Mouse (Mus musculus) ES-Bruce4 (cell line): ENCODE results near the gene Rac1. TPM values are rescaled to one million over a fixed set of nuclear protein-coding genes. Genes with fewer than 3 reads are reported as not detected.

Source experiments
- H3K27ac ChIP-seq: 2 replicates; pipeline ENCODE4 v1.5.1; 2012; ENCODE audit warnings: low read length, inconsistent platforms; ENCODE audit not compliant: insufficient read depth
- H3K27me3 ChIP-seq: 2 replicates; pipeline ENCODE4 v1.6.1; 2012; ENCODE audit warnings: mild to moderate bottlenecking, low read length, inconsistent platforms; ENCODE audit not compliant: control insufficient read depth, poor library complexity, insufficient read depth, severe bottlenecking
- H3K36me3 ChIP-seq: 2 replicates; pipeline ENCODE4 v1.6.1; 2012; ENCODE audit warnings: inconsistent platforms, mild to moderate bottlenecking, low read length, moderate library complexity; ENCODE audit not compliant: control insufficient read depth, poor library complexity, insufficient read depth, severe bottlenecking
- H3K4me1 ChIP-seq: one replicate; pipeline ENCODE4 v1.8.1; 2011; ENCODE audit warnings: low read length; ENCODE audit not compliant: control insufficient read depth, insufficient read depth
- H3K4me3 ChIP-seq: 2 replicates; pipeline ENCODE4 v1.5.1; 2011; ENCODE audit warnings: low read depth, mild to moderate bottlenecking, low read length
- H3K9ac ChIP-seq: 2 replicates; pipeline ENCODE4 v1.6.1; 2012; ENCODE audit warnings: low read depth, mild to moderate bottlenecking, inconsistent platforms; ENCODE audit not compliant: poor library complexity, severe bottlenecking
- H3K9me3 ChIP-seq: replicated peaks from 2 replicates; pipeline ENCODE4 v1.6.1; 2012; ENCODE audit warnings: mild to moderate bottlenecking, low read length, inconsistent platforms; ENCODE audit not compliant: control insufficient read depth, poor library complexity, insufficient read depth, severe bottlenecking
- CTCF ChIP-seq: IDR thresholded peaks from one replicate; pipeline ENCODE4 v1.8.1; 2011; ENCODE audit warnings: low read depth, low read length
- EP300 ChIP-seq: IDR thresholded peaks from 2 replicates; pipeline ENCODE4 v1.6.1; 2011; ENCODE audit warnings: low read depth, low read length; ENCODE audit not compliant: insufficient read depth
- POLR2A ChIP-seq: IDR thresholded peaks from one replicate; pipeline ENCODE4 v1.8.1; 2011; ENCODE audit warnings: low read length; ENCODE audit not compliant: insufficient read depth
- polyA plus RNA-seq: library from polyadenylated mRNA; stranded (reverse); fragments of >200 nt; gene quantifications from 2 replicates; pipeline ENCODE4 v1.2.4, GENCODE M21; 2011; ENCODE audit warnings: low read depth; ENCODE audit not compliant: missing spikeins, insufficient read depth, insufficient read length

Gene Rac1
- polyA plus RNA-seq, 1 experiment, result 278 TPM

GRCm38 (mm10) chr5:143487193-143487592 lies 40.6 kb downstream of the Rac1 start:
- H3K36me3 ChIP-seq, result no peaks in the 10 kb centered on the region
- H3K27me3 ChIP-seq, result no peaks in the 10 kb centered on the region

GRCm38 (mm10) chr5:143484955-143485354 lies 42.9 kb downstream of the Rac1 start:
- Histone ChIP-seq H3K27ac (no peak overlapping the region), H3K4me3 (no peak overlapping the region), H3K9ac (no peak overlapping the region), H3K27me3 (no peaks in the 10 kb centered on the region), H3K9me3 (no peaks in the 10 kb centered on the region), H3K4me1 (no peaks in the 10 kb centered on the region), H3K36me3 (no peaks in the 10 kb centered on the region)
- TF ChIP-seq CTCF, result no peak
- no peak for TF ChIP-seq POLR2A
- no peak for TF ChIP-seq EP300

More at GRCm38 (mm10) chr5:143487193-143487592, 40.6 kb downstream of the Rac1 start:
- no peak overlapping the region for H3K4me3 ChIP-seq
- TF ChIP-seq POLR2A (no peak), EP300 (no peak), CTCF (no peak)
- H3K9ac ChIP-seq, result no peak overlapping the region
- H3K9me3 ChIP-seq, result no peaks in the 10 kb centered on the region
- no peaks in the 10 kb centered on the region for H3K4me1 ChIP-seq
- no peak overlapping the region for H3K27ac ChIP-seq

GRCm38 (mm10) chr5:143477901-143478300 lies 49.9 kb downstream of the Rac1 start:
- H3K36me3 ChIP-seq, result no peaks in the 10 kb centered on the region
- TF ChIP-seq CTCF, result no peak
- no peak for TF ChIP-seq EP300
- TF ChIP-seq POLR2A, result no peak
- H3K9ac ChIP-seq, result no peak overlapping the region
- no peaks in the 10 kb centered on the region for H3K27me3 ChIP-seq
- no peak overlapping the region for H3K27ac ChIP-seq
- H3K4me1 ChIP-seq, result no peaks in the 10 kb centered on the region
- H3K9me3 ChIP-seq, result no peaks in the 10 kb centered on the region
- H3K4me3 ChIP-seq, result no peak overlapping the region

GRCm38 (mm10) chr5:143476013-143476412 lies 51.8 kb downstream of the Rac1 start:
- no peak for TF ChIP-seq EP300
- no peak for TF ChIP-seq POLR2A
- TF ChIP-seq CTCF, result no peak
- H3K9me3 ChIP-seq, result no peaks in the 10 kb centered on the region
- no peaks in the 10 kb centered on the region for H3K36me3 ChIP-seq
- H3K27me3 ChIP-seq, result no peaks in the 10 kb centered on the region
- H3K4me3 ChIP-seq, result no peak overlapping the region
- no peak overlapping the region for H3K27ac ChIP-seq
- H3K4me1 ChIP-seq, result no peaks in the 10 kb centered on the region
- H3K9ac ChIP-seq, result no peak overlapping the region

GRCm38 (mm10) chr5:143475153-143475844 lies 52.5 kb downstream of the Rac1 start:
- no peaks in the 10 kb centered on the region for H3K9me3 ChIP-seq
- no peak overlapping the region for H3K4me3 ChIP-seq
- TF ChIP-seq POLR2A (no peak), CTCF (no peak), EP300 (no peak)
- no peak overlapping the region for H3K27ac ChIP-seq
- no peaks in the 10 kb centered on the region for H3K36me3 ChIP-seq
- no peaks in the 10 kb centered on the region for H3K27me3 ChIP-seq
- no peak overlapping the region for H3K9ac ChIP-seq
- no peaks in the 10 kb centered on the region for H3K4me1 ChIP-seq

GRCm38 (mm10) chr5:143471953-143472618 lies 55.8 kb downstream of the Rac1 start:
- H3K9ac ChIP-seq, result no peak overlapping the region
- H3K27me3 ChIP-seq, result no peaks in the 10 kb centered on the region
- H3K9me3 ChIP-seq, result no peaks in the 10 kb centered on the region
- no peak overlapping the region for H3K4me3 ChIP-seq
- H3K36me3 ChIP-seq, result no peaks in the 10 kb centered on the region
- TF ChIP-seq CTCF (no peak), EP300 (no peak), POLR2A (no peak)
- no peaks in the 10 kb centered on the region for H3K4me1 ChIP-seq
- H3K27ac ChIP-seq, result no peak overlapping the region
